Mouse (Mus musculus) lung, postnatal 14 days (tissue): Measurements from ENCODE around the gene Gm10096.
"Not testable (repeated sequence)": the region's sequence is repeated elsewhere in the genome, so short reads cannot be mapped to it uniquely, and the experiment has no call there.

Experiments used
- DNase-seq: peaks from one replicate; pipeline ENCODE4 v3.0.0; 2021

Gene Gm10096

DNA sequence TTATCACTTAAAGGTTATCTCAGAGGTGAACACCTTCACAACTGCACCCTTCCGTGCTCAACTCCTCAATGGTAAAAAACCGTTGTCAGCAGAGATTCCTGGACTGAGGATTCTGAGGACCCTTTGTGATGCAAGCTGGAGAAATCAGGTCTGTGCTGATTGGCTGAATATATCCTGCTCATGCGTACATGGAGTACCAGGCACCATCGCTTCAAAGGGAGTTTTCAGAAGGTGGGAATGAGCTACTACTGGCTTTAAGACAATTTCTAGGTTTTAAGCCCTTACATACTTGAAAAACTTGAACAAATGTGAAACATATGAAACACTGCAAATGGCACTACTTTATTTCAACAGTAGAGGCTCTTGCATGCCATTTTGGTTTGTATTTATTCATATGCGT lies at the start of gene Gm10096:
Gene Gm10096 (minus strand): TSS at position 101 of the 400 bp plus-strand sequence.
- not testable (repeated sequence) for DNase-seq
